Mouse (Mus musculus) adrenal gland, postnatal 25 days (tissue): Measurements from ENCODE around the gene Mbtd1. TPM values are rescaled to one million over a fixed set of nuclear protein-coding genes. Genes with fewer than 3 reads are reported as not detected.
"Not testable (repeated sequence)": the region's sequence is repeated elsewhere in the genome, so short reads cannot be mapped to it uniquely, and the experiment has no call there.

ENCODE experiments used
- DNase-seq: peaks from one replicate; pipeline ENCODE4 v3.0.0; 2021; ENCODE audit warnings: mixed read lengths
- long read RNA-seq: library from polyadenylated mRNA; stranded (forward); transcript quantifications from one replicate; pipeline ENCODE4 v2.0.0, GENCODE M21; 2021
- total RNA-seq: library from RNA; stranded (reverse); gene quantifications from 2 replicates; pipeline ENCODE4 v1.2.3, GENCODE M21; 2021

Mbtd1 gene
- total RNA-seq = 30.2 and 38.1 TPM in 2 replicates
- long read RNA-seq, partial matches to known transcripts = 3 of 11 reads
- long read RNA-seq, other reads (novel, unspliced or antisense) = 8 of 11 reads

- DNase-seq = peak; percentile 99
These were observed at the start of gene Mbtd1, which contains the start of gene Utp18 for GRCm38 (mm10) chr11:93885572-93886410. TSS of gene Mbtd1 (plus strand) at chr11:93885852. TSS of gene Utp18 (minus strand) at chr11:93885766.

GRCm38 (mm10) chr11:93847342-93847741 is 38.3 kb upstream of the Mbtd1 start:
- DNase-seq = no peak

GRCm38 (mm10) chr11:93852546-93852945 is 33.1 kb upstream of the Mbtd1 start:
- DNase-seq = no peak

GRCm38 (mm10) chr11:93856284-93856955 is 29.2 kb upstream of the Mbtd1 start:
- DNase-seq = peak; percentile 76

GRCm38 (mm10) chr11:93860540-93861172 is 25.0 kb upstream of the Mbtd1 start:
- no peak for DNase-seq

GRCm38 (mm10) chr11:93861193-93861592 is 24.5 kb upstream of the Mbtd1 start:
- DNase-seq = no peak

- DNase-seq = no peak
These were observed 23.5 kb upstream of the Mbtd1 start for GRCm38 (mm10) chr11:93862045-93862623.

- no peak for DNase-seq
These were observed 23.0 kb upstream of the Mbtd1 start for GRCm38 (mm10) chr11:93862638-93863037.

- DNase-seq = no peak
These were observed 1.6 kb upstream of the Mbtd1 start for GRCm38 (mm10) chr11:93884068-93884467.

GRCm38 (mm10) chr11:93884901-93885571 is 616 bp upstream of the Mbtd1 start:
- DNase-seq = peak; percentile 72

GRCm38 (mm10) chr11:93886411-93887079 is 893 bp downstream of the Mbtd1 start:
- no peak for DNase-seq

GRCm38 (mm10) chr11:93887080-93887447 is 1.4 kb downstream of the Mbtd1 start:
- no peak for DNase-seq

- no peak for DNase-seq
These were observed 12.1 kb downstream of the Mbtd1 start for GRCm38 (mm10) chr11:93897732-93898131.

- DNase-seq = no peak
These were observed 21.2 kb downstream of the Mbtd1 start for GRCm38 (mm10) chr11:93906834-93907233.

- DNase-seq = no peak
These were observed 22.2 kb downstream of the Mbtd1 start for GRCm38 (mm10) chr11:93907839-93908238.

GRCm38 (mm10) chr11:93908829-93909228 is 23.2 kb downstream of the Mbtd1 start:
- no peak for DNase-seq

- DNase-seq = no peak
These were observed 26.0 kb downstream of the Mbtd1 start for GRCm38 (mm10) chr11:93911603-93912002.

- DNase-seq = not testable (repeated sequence)
These were observed 29.4 kb downstream of the Mbtd1 start for GRCm38 (mm10) chr11:93915019-93915418.

GRCm38 (mm10) chr11:93929106-93929505 is 43.5 kb downstream of the Mbtd1 start:
- no peak for DNase-seq

- no peak for DNase-seq
These were observed 55.3 kb downstream of the Mbtd1 start for GRCm38 (mm10) chr11:93940906-93941305.

- no peak for DNase-seq
These were observed 59.3 kb downstream of the Mbtd1 start for GRCm38 (mm10) chr11:93944986-93945385.
